Mouse (Mus musculus) limb, embryonic 13.5 days (tissue): ENCODE measurements around the gene Mfsd4b1. TPM values are rescaled to one million over a fixed set of nuclear protein-coding genes. Genes with fewer than 3 reads are reported as not detected.

Experiments used
- ATAC-seq: fragments of 200-750 bp; cut with Nextera tagmentation; 2 replicates; pipeline ENCODE4 v1.8.0; 2017; ENCODE audit warnings: low read depth, moderate number of reproducible peaks, moderate TSS enrichment; ENCODE audit not compliant: low FRiP score
- H3K27ac ChIP-seq: fragments of 300-500 bp; sonication (generic); 2 replicates; pipeline ENCODE4 v1.5.1; 2015; ENCODE audit warnings: inconsistent platforms, mild to moderate bottlenecking, moderate library complexity
- H3K27me3 ChIP-seq: fragments of 300-500 bp; sonication (generic); 2 replicates; pipeline ENCODE4 v1.6.1; 2015; ENCODE audit warnings: mild to moderate bottlenecking, inconsistent platforms
- H3K36me3 ChIP-seq: fragments of 300-500 bp; sonication (generic); 2 replicates; pipeline ENCODE4 v1.6.1; 2015; ENCODE audit warnings: inconsistent platforms, mild to moderate bottlenecking, moderate library complexity
- H3K4me1 ChIP-seq: fragments of 300-500 bp; sonication (generic); 2 replicates; pipeline ENCODE4 v1.6.1; 2015; ENCODE audit warnings: inconsistent platforms
- H3K4me2 ChIP-seq: fragments of 300-500 bp; sonication (generic); replicated peaks from 2 replicates; pipeline ENCODE4 v1.6.1; 2015; ENCODE audit warnings: inconsistent platforms, mild to moderate bottlenecking, moderate library complexity
- H3K4me3 ChIP-seq: fragments of 300-500 bp; sonication (generic); 2 replicates; pipeline ENCODE4 v1.5.1; 2015; ENCODE audit warnings: moderate library complexity, mild to moderate bottlenecking, inconsistent platforms
- H3K9ac ChIP-seq: fragments of 300-500 bp; sonication (generic); 2 replicates; pipeline ENCODE4 v1.6.1; 2015; ENCODE audit warnings: mild to moderate bottlenecking, inconsistent platforms
- H3K9me3 ChIP-seq: fragments of 300-500 bp; sonication (generic); 2 replicates; pipeline ENCODE4 v1.6.1; 2016; ENCODE audit warnings: inconsistent platforms
- WGBS: fragments of 180-500 bp; shearing (Covaris S2); methylation state at CpG from one replicate; pipeline ENCODE4 v1.1.7; 2015; 5-methylcytosine and 5-hydroxymethylcytosine counted together
- polyA plus RNA-seq: library from polyadenylated mRNA; unstranded; fragments of >200 nt; fragmentation: Nextera tagmentation; extraction: Ambion mirVana; gene quantifications from 2 replicates; pipeline ENCODE4 v1.2.1, GENCODE M21; 2015

Mfsd4b1 gene
- polyA plus RNA-seq, 1 experiment from 2014 or later = 0.41 TPM

GRCm38 (mm10) chr10:39955163-39955562, 69.9 kb downstream of the Mfsd4b1 start:
- H3K36me3 ChIP-seq = no peaks in the 10 kb centered on the region
- 0 out of 2 replicates have a peak, but pooled peaks cover 5% of the 10 kb centered on the region for H3K27me3 ChIP-seq
- WGBS = 76% methylated on average over 2 of the region's 2 CpGs
- no peak for ATAC-seq
- H3K27ac ChIP-seq = no peak overlapping the region
- H3K4me1 ChIP-seq = peaks cover 6% of the 10 kb centered on the region; the same call in 1 of the 2 replicates
- no peak overlapping the region for H3K4me3 ChIP-seq
- no peaks in the 10 kb centered on the region for H3K9me3 ChIP-seq
- no peak overlapping the region for H3K4me2 ChIP-seq
- H3K9ac ChIP-seq = no peak overlapping the region

Other genes starting within 250 kb of the Mfsd4b1 start
- gene Mfsd4b4, start 126.0 kb downstream of the Mfsd4b1 start, polyA plus RNA-seq = 5.4 and 5.8 TPM in 2 replicates
- not detected in 2 replicates for gene Mfsd4b2, start 98.3 kb downstream of the Mfsd4b1 start, polyA plus RNA-seq
- gene Mfsd4b3, start 65.1 kb downstream of the Mfsd4b1 start, polyA plus RNA-seq = 0.22 and 0.24 TPM in 2 replicates
- gene Mfsd4b5, start 38.6 kb downstream of the Mfsd4b1 start, polyA plus RNA-seq = 0.09 TPM in 1 of 2 replicates, not detected in the other
- 7.9 and 10.0 TPM in 2 replicates for gene Slc16a10, start 117.0 kb upstream of the Mfsd4b1 start, polyA plus RNA-seq
- gene Rpf2, start 221.8 kb upstream of the Mfsd4b1 start, polyA plus RNA-seq = 65.9 and 71.8 TPM in 2 replicates
- gene Gtf3c6, start 232.8 kb upstream of the Mfsd4b1 start, polyA plus RNA-seq = 113 and 114 TPM in 2 replicates